Mouse (Mus musculus): ENCODE measurements around the gene Lrrc42. TPM values are rescaled to one million over a fixed set of nuclear protein-coding genes. Genes with fewer than 3 reads are reported as not detected.

Gene Lrrc42
- total and polyA plus RNA-seq, 3 experiments = 8.6 to 48.9 TPM; not detected in 1

- H3K27ac ChIP-seq (ENCODE audit: control insufficient read depth, low read depth, low read length) = no peak overlapping the region
- H3K27me3 ChIP-seq (ENCODE audit: control insufficient read depth in 1 of 2, insufficient read depth in 2 of 2, low read length in 2 of 2) = no peaks in the 10 kb centered on the region
- no peaks in the 10 kb centered on the region for H3K79me2 ChIP-seq (ENCODE audit: control insufficient read depth, insufficient read depth, low read length, poor library complexity)
- TF ChIP-seq NRF1 (IDR thresholded peaks at IDR 0.05; ENCODE audit: insufficient read depth, low read depth, low read length, poor library complexity, severe bottlenecking) (no peak), CTCF (IDR thresholded peaks at IDR 0.05 in 2 of 3, conservative IDR thresholded peaks at IDR 0.05 in 1 of 3; ENCODE audit: control insufficient read depth in 1 of 3, insufficient read depth in 1 of 3, low read depth in 2 of 3, low read length in 3 of 3, poor library complexity in 1 of 3, severe bottlenecking in 1 of 3) (no peak), ZMIZ1 (IDR thresholded peaks at IDR 0.05; ENCODE audit: low read depth, low read length) (no peak), BHLHE40 (IDR thresholded peaks at IDR 0.05; ENCODE audit: borderline replicate concordance, low read depth, low read length) (no peak), USF1 (IDR thresholded peaks at IDR 0.05; ENCODE audit: low read depth, low read length) (no peak), POLR2AphosphoS5 (IDR thresholded peaks at IDR 0.05; ENCODE audit: borderline replicate concordance, low read depth, low read length) (no peak), USF2 (IDR thresholded peaks at IDR 0.05; ENCODE audit: borderline replicate concordance in 1 of 2, insufficient read depth in 1 of 2, low read depth in 1 of 2, low read length in 2 of 2) (no peak), MAX (IDR thresholded peaks at IDR 0.05; ENCODE audit: low read length) (no peak), GATA1 (IDR thresholded peaks at IDR 0.05; ENCODE audit: low read depth, low read length) (no peak)
- H3K36me3 ChIP-seq (ENCODE audit: control insufficient read depth in 1 of 2, insufficient read depth in 2 of 2, low read length in 2 of 2) = no peaks in the 10 kb centered on the region
- H3K4me3 ChIP-seq (ENCODE audit: control insufficient read depth in 1 of 2, insufficient read depth in 1 of 2, low read depth in 2 of 2, low read length in 2 of 2) = no peak overlapping the region
- no peaks in the 10 kb centered on the region for H3K4me1 ChIP-seq (ENCODE audit: control insufficient read depth in 1 of 2, insufficient read depth in 2 of 2, low read length in 2 of 2)
- H3K9ac ChIP-seq (ENCODE audit: control insufficient read depth, low read depth, low read length, poor library complexity, severe bottlenecking) = no peak overlapping the region
- no peaks in the 10 kb centered on the region for H3K9me3 ChIP-seq (replicated peaks; ENCODE audit: insufficient read depth, low read length)
- DNase-seq (ENCODE audit: low read depth, low spot score) = no peak
These were observed 38.4 kb upstream of the Lrrc42 start for GRCm38 (mm10) chr4:107291611-107292272.

GRCm38 (mm10) chr4:107287517-107287916 lies 34.2 kb upstream of the Lrrc42 start:
- TF ChIP-seq ETS1 (IDR thresholded peaks at IDR 0.05; ENCODE audit: low read depth, low read length) (no peak), ZC3H11A (IDR thresholded peaks at IDR 0.05; ENCODE audit: low read depth, low read length) (no peak), GABPA (IDR thresholded peaks at IDR 0.05; ENCODE audit: low read depth, low read length) (no peak), RAD21 (IDR thresholded peaks at IDR 0.05; ENCODE audit: low read depth, low read length) (no peak), CHD1 (IDR thresholded peaks at IDR 0.05; ENCODE audit: low read depth, low read length) (no peak), MEF2A (IDR thresholded peaks at IDR 0.05; ENCODE audit: extremely low read depth, insufficient replicate concordance, low read depth, low read length, poor library complexity, severe bottlenecking) (no peak)
- Histone ChIP-seq H3K27ac (ENCODE audit: control insufficient read depth, low read depth, low read length) (no peak overlapping the region), H3K27me3 (ENCODE audit: control insufficient read depth in 1 of 2, insufficient read depth in 2 of 2, low read length in 2 of 2) (no peaks in the 10 kb centered on the region), H3K36me3 (ENCODE audit: control insufficient read depth in 1 of 2, insufficient read depth in 2 of 2, low read length in 2 of 2) (peaks cover 0 to 3% of the 10 kb centered on the region in 2 experiments; a peak in 2 of 4 replicates), H3K79me2 (ENCODE audit: control insufficient read depth, insufficient read depth, low read length, poor library complexity) (no peaks in the 10 kb centered on the region), H3K4me3 (ENCODE audit: control insufficient read depth in 1 of 2, insufficient read depth in 1 of 2, low read depth in 2 of 2, low read length in 2 of 2) (no peak overlapping the region), H3K4me1 (ENCODE audit: control insufficient read depth in 1 of 2, insufficient read depth in 2 of 2, low read length in 2 of 2) (peaks cover 0 to 7% of the 10 kb centered on the region in 2 experiments; a peak in 2 of 4 replicates), H3K9ac (ENCODE audit: control insufficient read depth, low read depth, low read length, poor library complexity, severe bottlenecking) (no peak overlapping the region), H3K9me3 (replicated peaks; ENCODE audit: insufficient read depth, low read length) (no peaks in the 10 kb centered on the region)
- DNase-seq (ENCODE audit: low read depth, low spot score) = no peak

Data from MEL (cell line).